Mouse (Mus musculus) heart, embryonic 16.5 days (tissue): ENCODE results near the gene Eef1akmt1. TPM values are rescaled to one million over a fixed set of nuclear protein-coding genes. Genes with fewer than 3 reads are reported as not detected.

Source experiments
- ATAC-seq: fragments of 200-750 bp; cut with Nextera tagmentation; replicated peaks from 2 replicates; pipeline ENCODE4 v1.8.0; 2017; ENCODE audit warnings: moderate number of reproducible peaks; ENCODE audit not compliant: insufficient read depth, low FRiP score; ENCODE audit errors: extremely low read depth
- H3K27ac ChIP-seq: fragments of 300-500 bp; sonication (generic); 2 replicates; pipeline ENCODE4 v1.5.1; 2014; ENCODE audit warnings: mild to moderate bottlenecking, low read length, control low read depth, moderate library complexity
- H3K27me3 ChIP-seq: fragments of 300-500 bp; sonication (generic); 2 replicates; pipeline ENCODE4 v1.6.1; 2014; ENCODE audit warnings: low read length, mixed read lengths; ENCODE audit not compliant: control insufficient read depth, insufficient read depth
- H3K36me3 ChIP-seq: fragments of 300-500 bp; sonication (generic); 2 replicates; pipeline ENCODE4 v1.6.1; 2014; ENCODE audit not compliant: control insufficient read depth, insufficient read depth
- H3K4me1 ChIP-seq: fragments of 300-500 bp; sonication (generic); 2 replicates; pipeline ENCODE4 v1.6.1; 2014; ENCODE audit warnings: low read length, mixed read lengths; ENCODE audit not compliant: control insufficient read depth, insufficient read depth
- H3K4me2 ChIP-seq: fragments of 300-500 bp; sonication (generic); 2 replicates; pipeline ENCODE4 v1.6.1; 2014; ENCODE audit warnings: low read depth, mild to moderate bottlenecking, control low read depth, low read length
- H3K4me3 ChIP-seq: fragments of 300-500 bp; sonication (generic); 2 replicates; pipeline ENCODE4 v1.5.1; 2014; ENCODE audit warnings: mild to moderate bottlenecking, control low read depth, low read length
- H3K9ac ChIP-seq: fragments of 300-500 bp; sonication (generic); 2 replicates; pipeline ENCODE4 v1.6.1; 2014; ENCODE audit warnings: low read length, control low read depth
- H3K9me3 ChIP-seq: fragments of 300-500 bp; sonication (generic); replicated peaks from 2 replicates; pipeline ENCODE4 v1.6.1; 2016; ENCODE audit warnings: low read length; ENCODE audit not compliant: control insufficient read depth
- WGBS: fragments of 180-500 bp; shearing (Covaris S2); extraction: QIAGEN DNeasy Blood & Tissue Kit; methylation state at CpG from one replicate; pipeline ENCODE4 v1.1.7; 2014; 5-methylcytosine and 5-hydroxymethylcytosine counted together
- polyA plus RNA-seq: library from polyadenylated mRNA; unstranded; fragments of >200 nt; fragmentation: Nextera tagmentation; extraction: Ambion mirVana; gene quantifications from 2 replicates; pipeline ENCODE4 v1.2.1, GENCODE M21; 2015

Gene Eef1akmt1
- polyA plus RNA-seq, 1 experiment from 2014 or later = 75.7 TPM

DNA sequence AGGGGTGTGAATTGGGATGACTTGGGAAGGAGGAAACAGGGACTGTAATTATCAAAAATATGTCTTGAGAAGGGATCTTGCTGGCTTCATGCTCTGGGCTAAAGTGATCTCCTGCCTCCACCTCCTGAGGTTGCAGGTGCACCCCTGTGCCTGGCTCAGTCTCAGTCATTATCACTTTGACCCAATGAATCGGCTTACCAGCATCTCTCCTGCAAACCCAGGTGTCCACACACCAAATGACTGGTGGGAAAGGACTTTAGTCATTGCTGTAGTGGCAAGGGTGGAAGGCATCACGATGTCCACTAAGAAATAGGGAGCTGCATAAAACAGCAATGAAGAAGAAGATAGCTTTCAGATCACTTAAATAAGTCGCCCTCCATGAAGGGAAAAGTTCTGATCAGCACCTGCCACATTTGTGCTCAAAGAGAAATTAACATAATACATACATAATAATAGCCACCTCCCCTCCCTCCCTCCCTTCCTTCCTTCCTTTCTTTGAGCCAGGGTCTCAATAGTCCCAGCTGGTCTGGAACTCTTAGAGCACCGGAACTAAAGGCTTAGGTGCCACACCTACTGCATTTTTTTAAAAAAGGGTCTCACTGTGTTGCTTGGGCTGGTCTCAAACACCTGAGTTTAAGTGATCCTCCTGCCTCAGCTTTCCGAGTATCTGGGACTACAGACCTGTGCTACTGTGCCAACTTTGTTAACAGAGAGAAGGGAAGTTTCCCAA, 41.5 kb downstream of the Eef1akmt1 start:
- ATAC-seq = no peak
- Histone ChIP-seq H3K9ac (no peak overlapping the region), H3K27ac (no peak overlapping the region)

DNA sequence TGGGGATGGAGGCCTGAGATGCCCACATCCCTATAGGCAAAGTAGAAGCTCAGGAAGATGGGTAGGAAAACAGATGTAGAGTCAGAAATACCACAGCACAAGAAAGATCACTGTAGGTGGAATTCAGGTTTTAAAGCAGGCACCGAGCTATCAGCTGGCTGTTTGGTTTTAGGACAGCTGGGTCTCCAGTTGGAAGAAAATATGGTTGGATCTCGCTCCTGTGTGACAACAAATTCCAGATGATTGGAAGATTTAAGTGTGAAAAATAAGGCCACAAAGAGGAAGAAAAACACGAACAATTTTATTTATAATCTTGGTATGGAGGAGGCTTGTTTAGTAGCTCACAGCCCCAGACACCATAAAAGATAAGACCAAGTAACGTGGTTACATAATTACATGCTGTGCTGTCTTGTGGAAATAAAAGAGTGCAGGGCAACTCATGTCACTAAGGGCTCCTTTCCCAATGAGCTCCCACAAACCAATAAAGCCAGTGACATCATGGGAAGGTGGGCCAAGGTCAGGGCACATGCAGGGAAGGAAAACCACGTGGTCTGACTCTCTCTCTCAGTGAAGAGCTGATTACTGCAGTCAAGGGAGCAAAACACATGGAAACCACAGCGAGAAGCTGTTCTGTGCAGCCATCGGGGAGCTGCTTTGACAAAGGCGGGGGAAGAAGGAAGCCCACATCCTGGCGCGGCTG, 42.2 kb downstream of the Eef1akmt1 start:
- H3K27me3 ChIP-seq = peaks cover 3% of the 10 kb centered on the region; the same call in 1 of the 2 replicates
- no peak overlapping the region for H3K4me3 ChIP-seq
- H3K9ac ChIP-seq = no peak overlapping the region
- WGBS = 38% methylated on average over 10 of the region's 10 CpGs
- no peaks in the 10 kb centered on the region for H3K36me3 ChIP-seq
- H3K9me3 ChIP-seq = no peaks in the 10 kb centered on the region
- no peak overlapping the region for H3K27ac ChIP-seq
- 0 out of 2 replicates have a peak, but pooled peaks have one; percentile 20 for ATAC-seq
- peaks cover 13% of the 10 kb centered on the region for H3K4me1 ChIP-seq
- no peak overlapping the region for H3K4me2 ChIP-seq

More for the DNA sequence above, 41.5 kb downstream of the Eef1akmt1 start:
- 75% methylated on average over 5 of the region's 5 CpGs for WGBS
- Histone ChIP-seq H3K4me3 (no peak overlapping the region), H3K4me2 (no peak overlapping the region), H3K27me3 (peaks cover 3% of the 10 kb centered on the region; the same call in 1 of the 2 replicates), H3K36me3 (no peaks in the 10 kb centered on the region), H3K4me1 (peaks cover 20% of the 10 kb centered on the region), H3K9me3 (no peaks in the 10 kb centered on the region)

DNA sequence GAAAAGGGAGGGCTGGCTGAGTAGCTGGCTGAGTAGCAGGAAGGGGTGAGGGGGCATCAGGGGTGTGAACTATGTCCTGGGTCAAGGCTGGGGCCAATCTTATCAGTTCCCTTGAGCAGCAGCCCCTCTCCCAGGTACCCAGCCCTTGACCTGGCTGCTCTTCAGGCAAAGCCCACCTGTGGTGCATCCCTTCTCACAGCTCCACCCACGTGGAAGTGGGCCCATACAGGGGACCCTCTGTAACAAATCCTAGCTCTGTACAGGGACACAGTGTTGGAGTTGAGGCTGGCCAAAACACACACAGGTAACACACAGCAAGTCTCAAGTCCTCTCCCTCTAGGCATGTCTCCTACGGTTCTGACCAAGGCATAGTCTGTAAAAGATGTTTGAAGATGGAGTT, 43.8 kb downstream of the Eef1akmt1 start:
- no peak for ATAC-seq
- WGBS = 46% methylated on average over 2 of the region's 2 CpGs
- Histone ChIP-seq H3K4me2 (no peak overlapping the region), H3K36me3 (no peaks in the 10 kb centered on the region), H3K27me3 (peaks cover 13% of the 10 kb centered on the region), H3K9ac (no peak overlapping the region), H3K9me3 (no peaks in the 10 kb centered on the region), H3K27ac (no peak overlapping the region), H3K4me1 (peaks cover 9% of the 10 kb centered on the region), H3K4me3 (no peak overlapping the region)

DNA sequence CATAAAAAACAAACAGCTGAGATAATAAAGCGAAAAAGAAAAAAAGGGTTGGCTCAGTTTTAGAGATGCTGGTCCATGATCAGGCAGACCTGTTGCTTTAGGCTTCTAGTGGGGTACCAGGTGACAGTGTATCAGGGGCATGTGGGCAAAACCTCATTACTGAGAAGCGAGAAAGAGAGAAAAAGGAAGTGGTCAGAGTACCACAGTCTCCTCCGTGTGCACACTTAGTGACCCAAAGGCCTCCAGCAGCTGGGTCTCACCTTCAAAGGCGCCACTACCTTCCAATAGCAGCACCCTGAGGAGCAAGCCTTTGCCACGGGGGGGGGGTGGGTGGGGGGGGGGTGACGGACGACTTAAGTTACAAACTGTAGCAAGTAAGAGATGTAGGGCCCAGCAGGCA, 44.3 kb downstream of the Eef1akmt1 start:
- no peak overlapping the region for H3K27ac ChIP-seq
- H3K4me3 ChIP-seq = no peak overlapping the region
- WGBS = 38% methylated on average over 7 of the region's 7 CpGs
- H3K9ac ChIP-seq = no peak overlapping the region
- peaks cover 9% of the 10 kb centered on the region for H3K4me1 ChIP-seq
- ATAC-seq = no peak
- H3K27me3 ChIP-seq = peaks cover 16% of the 10 kb centered on the region
- H3K9me3 ChIP-seq = no peaks in the 10 kb centered on the region
- H3K36me3 ChIP-seq = no peaks in the 10 kb centered on the region
- no peak overlapping the region for H3K4me2 ChIP-seq

DNA sequence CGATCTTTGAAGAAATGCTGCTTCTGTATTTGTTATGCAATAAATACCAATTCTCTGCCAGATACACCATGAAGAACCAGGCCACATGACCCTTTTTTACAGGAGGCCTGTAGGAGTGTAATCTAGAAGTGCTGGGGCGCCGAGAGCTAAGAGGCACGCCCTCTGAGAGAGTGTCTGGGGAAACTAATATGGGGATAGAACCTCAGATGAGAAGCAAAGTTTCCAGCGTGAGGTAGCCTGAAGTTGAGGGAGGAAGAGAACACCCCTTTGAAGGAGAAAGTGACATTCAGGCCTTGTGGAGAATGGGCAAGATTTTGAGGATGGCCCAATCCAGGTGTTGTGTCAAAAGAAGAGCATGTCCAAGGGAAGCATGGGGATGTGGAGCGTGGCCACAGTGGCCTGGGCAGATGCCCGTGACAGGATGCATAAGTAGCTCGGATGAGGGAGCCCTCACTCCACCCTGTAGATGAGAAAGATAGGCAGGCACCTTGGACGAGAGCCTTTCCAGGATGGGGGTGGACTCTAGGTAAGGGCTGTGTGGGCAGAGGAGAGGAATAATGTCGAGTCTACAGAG, 45.3 kb downstream of the Eef1akmt1 start:
- H3K4me3 ChIP-seq = peak overlapping the region; percentile 71
- H3K27me3 ChIP-seq = peaks cover 16% of the 10 kb centered on the region
- peak overlapping the region; percentile 69 for H3K4me2 ChIP-seq
- 54% methylated on average over 10 of the region's 10 CpGs for WGBS
- no peak overlapping the region for H3K27ac ChIP-seq
- H3K9ac ChIP-seq = no peak overlapping the region
- no peaks in the 10 kb centered on the region for H3K9me3 ChIP-seq
- no peaks in the 10 kb centered on the region for H3K36me3 ChIP-seq
- ATAC-seq = no peak
- peaks cover 9% of the 10 kb centered on the region for H3K4me1 ChIP-seq

DNA sequence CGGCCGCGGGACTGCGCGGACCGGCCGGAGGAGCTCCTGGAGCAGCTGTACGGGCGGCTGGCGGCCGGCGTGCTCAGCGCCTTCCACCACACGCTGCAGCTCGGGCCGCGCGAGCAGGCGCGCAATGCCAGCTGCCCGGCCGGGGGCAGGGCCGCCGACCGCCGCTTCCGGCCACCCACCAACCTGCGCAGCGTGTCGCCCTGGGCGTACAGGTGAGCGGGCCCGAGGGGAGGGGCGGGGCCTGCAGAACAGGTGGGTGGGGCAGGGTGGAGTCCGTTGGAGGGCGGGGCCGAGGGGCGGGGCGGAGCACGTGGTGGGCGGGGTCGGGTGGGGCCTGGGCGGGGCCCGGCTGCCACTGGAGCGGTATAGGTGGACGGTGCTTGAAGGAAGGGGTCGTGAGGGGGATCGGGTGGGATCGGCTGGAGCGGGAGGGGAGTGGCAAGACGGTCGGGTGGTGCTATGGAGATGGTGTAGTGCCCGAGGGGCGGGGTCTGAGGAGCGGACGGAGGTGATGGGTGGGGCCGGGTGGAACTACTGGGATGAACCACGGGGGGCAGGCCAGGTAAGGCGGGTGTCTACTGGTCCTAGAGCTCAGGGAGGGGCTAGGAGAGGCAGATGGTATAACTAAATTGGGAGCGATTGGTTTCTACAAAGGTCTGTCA, 45.9 kb downstream of the Eef1akmt1 start:
- no peak overlapping the region for H3K27ac ChIP-seq
- no peaks in the 10 kb centered on the region for H3K36me3 ChIP-seq
- peak overlapping the region; percentile 74 for H3K9ac ChIP-seq
- peak; percentile 69 for ATAC-seq
- H3K27me3 ChIP-seq = peaks cover 16% of the 10 kb centered on the region
- peak overlapping the region; percentile 71 for H3K4me3 ChIP-seq
- H3K4me1 ChIP-seq = peaks cover 9% of the 10 kb centered on the region
- 1% methylated on average over 55 of the region's 60 CpGs for WGBS
- H3K9me3 ChIP-seq = no peaks in the 10 kb centered on the region
- peak overlapping the region; percentile 69 for H3K4me2 ChIP-seq

DNA sequence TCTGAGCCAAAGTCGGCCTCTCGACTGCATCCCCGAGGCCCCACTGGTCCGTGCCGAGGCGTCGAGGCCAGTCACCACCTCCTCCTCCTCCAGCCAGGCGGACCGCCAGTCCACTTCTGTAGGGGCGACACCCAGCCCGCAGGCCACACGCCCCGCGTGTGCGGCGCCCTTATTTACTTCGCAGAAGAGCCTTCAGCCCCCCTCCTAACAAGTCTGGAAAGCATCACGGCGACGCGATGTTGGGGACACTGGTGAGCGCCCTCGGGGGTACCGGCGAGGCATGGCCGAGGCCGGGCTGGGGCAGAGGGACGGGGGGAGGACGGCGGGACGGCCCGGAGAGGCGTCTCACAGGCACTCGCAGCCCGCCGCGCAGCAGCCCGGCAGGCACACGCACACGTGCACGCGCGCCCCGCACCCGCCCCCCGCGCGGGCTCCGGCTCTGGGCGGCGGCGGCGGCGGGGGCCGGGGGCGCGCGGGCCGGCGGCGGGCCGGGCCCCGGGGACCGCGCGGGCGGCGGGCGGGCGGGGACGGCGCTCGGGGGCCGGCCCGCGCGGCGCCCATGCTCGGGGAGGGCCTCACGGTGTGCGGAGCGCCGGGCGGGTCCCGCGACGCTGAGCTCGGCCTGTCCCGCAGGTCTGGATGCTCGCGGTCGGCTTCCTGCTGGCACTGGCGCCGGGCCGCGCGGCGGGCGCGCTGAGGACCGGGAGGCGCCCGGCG, 46.6 kb downstream of the Eef1akmt1 start, which contains the start of gene Il17d:
Gene Il17d, plus strand, starts transcription at position 107 of the 717 bp plus-strand sequence.
- H3K27me3 ChIP-seq = peaks cover 16% of the 10 kb centered on the region
- peak; percentile 21; the same call in 1 of the 2 replicates for ATAC-seq

DNA sequence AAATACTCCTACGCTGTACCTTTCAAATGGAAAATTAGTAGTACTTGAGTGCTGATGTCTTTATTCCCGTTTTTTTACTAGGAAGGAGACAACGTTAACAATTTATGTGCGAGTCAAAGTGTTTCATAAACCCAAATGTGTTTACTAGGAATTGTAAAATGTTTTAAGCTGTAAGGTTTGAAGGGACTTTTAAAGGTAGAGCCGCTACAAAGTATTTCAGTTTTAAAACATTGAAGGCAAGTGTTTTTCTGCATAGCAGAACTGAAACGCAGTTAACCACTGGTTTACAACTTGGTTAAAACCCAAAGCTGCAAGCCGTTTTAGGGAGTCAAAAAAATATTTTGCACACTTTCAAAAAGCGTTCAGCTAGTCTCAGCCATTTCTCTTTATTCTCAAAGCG, 47.6 kb downstream of the Eef1akmt1 start:
- Histone ChIP-seq H3K27ac (no peak overlapping the region), H3K27me3 (peaks cover 16% of the 10 kb centered on the region), H3K36me3 (no peaks in the 10 kb centered on the region), H3K9ac (no peak overlapping the region), H3K4me2 (no peak overlapping the region), H3K9me3 (no peaks in the 10 kb centered on the region), H3K4me1 (0 out of 2 replicates have a peak, but pooled peaks cover 3% of the 10 kb centered on the region), H3K4me3 (no peak overlapping the region)
- 94% methylated on average over 9 of the region's 9 CpGs for WGBS
- no peak for ATAC-seq

More for the DNA sequence above, 46.6 kb downstream of the Eef1akmt1 start, which contains the start of gene Il17d:
- Histone ChIP-seq H3K9ac (peak within 1 kb of the TSS; percentile 74), H3K4me1 (peaks cover 8% of the 10 kb centered on the region), H3K9me3 (no peaks in the 10 kb centered on the region), H3K27ac (no peak within 1 kb of the TSS), H3K36me3 (no peaks in the 10 kb centered on the region), H3K4me2 (peak within 1 kb of the TSS; percentile 69), H3K4me3 (peak within 1 kb of the TSS; percentile 71)
- under 1% methylated on average over 76 of the region's 104 CpGs for WGBS
